Mouse (Mus musculus) left cerebral cortex, postnatal 4 days (tissue): ENCODE results near the gene Gm20388. TPM values are rescaled to one million over a fixed set of nuclear protein-coding genes. Genes with fewer than 3 reads are reported as not detected.

Source experiments
- DNase-seq: peaks from one replicate; pipeline ENCODE4 v3.0.0-alpha.2; 2022
- intact Hi-C: fragments of 180-260 bp; cut with DNase I; formaldehyde crosslinking; loops from one replicate; pipeline ENCODE4 v1.15.1; 2025
- total RNA-seq, 2 experiments: library from RNA; stranded (reverse); gene quantifications; 2 replicates each; pipeline ENCODE4 v1.2.3; 2021

The Gm20388 gene
- total RNA-seq, 2 experiments from 2014 or later, result 6.5 to 12.8 TPM

- no peak for DNase-seq
- intact Hi-C loops, result no loop called here
Observed at GRCm38 (mm10) chr8:122698254-122698768, 2787.7 kb downstream of the Gm20388 start.

- intact Hi-C loops, result no loop called here
- DNase-seq, result peak; percentile 47
Observed at GRCm38 (mm10) chr8:122699005-122699492, 2788.4 kb downstream of the Gm20388 start, which contains the start of gene Cbfa2t3. TSS of gene Cbfa2t3 (minus strand) at chr8:122699109.

GRCm38 (mm10) chr8:122700628-122701027, 2790.0 kb downstream of the Gm20388 start:
- intact Hi-C loops, result no loop called here
- DNase-seq, result no peak

- DNase-seq, result no peak
- intact Hi-C loops, result no loop called here
Observed at GRCm38 (mm10) chr8:122701441-122702185, 2791.0 kb downstream of the Gm20388 start.

GRCm38 (mm10) chr8:122702301-122702941, 2791.8 kb downstream of the Gm20388 start:
- intact Hi-C loops, result no loop called here
- no peak for DNase-seq

- DNase-seq, result no peak
- intact Hi-C loops, result no loop called here
Observed at GRCm38 (mm10) chr8:122702957-122703356, 2792.3 kb downstream of the Gm20388 start.

- intact Hi-C loops, result no loop called here
- no peak for DNase-seq
Observed at GRCm38 (mm10) chr8:122704612-122705011, 2794.0 kb downstream of the Gm20388 start.

- intact Hi-C loops, result no loop called here
- DNase-seq, result no peak
Observed at GRCm38 (mm10) chr8:122705901-122706561, 2795.4 kb downstream of the Gm20388 start.

GRCm38 (mm10) chr8:122707184-122707583, 2796.5 kb downstream of the Gm20388 start:
- intact Hi-C loops, result no loop called here
- no peak for DNase-seq

- intact Hi-C loops, result no loop called here
- peak; percentile 75 for DNase-seq
Observed at GRCm38 (mm10) chr8:122709340-122710111, 2798.9 kb downstream of the Gm20388 start.

- intact Hi-C loops, result no loop called here
- no peak for DNase-seq
Observed at GRCm38 (mm10) chr8:122711480-122711879, 2800.8 kb downstream of the Gm20388 start.

GRCm38 (mm10) chr8:122711891-122712365, 2801.3 kb downstream of the Gm20388 start:
- no peak for DNase-seq

GRCm38 (mm10) chr8:122712411-122713156, 2801.9 kb downstream of the Gm20388 start:
- peak; percentile 47 for DNase-seq
- intact Hi-C loops, result no loop called here

More at GRCm38 (mm10) chr8:122711891-122712365, 2801.3 kb downstream of the Gm20388 start:
- intact Hi-C loops, result no loop called here

GRCm38 (mm10) chr8:122713157-122713518, 2802.5 kb downstream of the Gm20388 start:
- intact Hi-C loops, result no loop called here
- DNase-seq, result no peak

GRCm38 (mm10) chr8:122716566-122716965, 2805.9 kb downstream of the Gm20388 start:
- intact Hi-C loops, result no loop called here

GRCm38 (mm10) chr8:122717869-122718509, 2807.3 kb downstream of the Gm20388 start:
- intact Hi-C loops, result no loop called here
- no peak for DNase-seq

More at GRCm38 (mm10) chr8:122716566-122716965, 2805.9 kb downstream of the Gm20388 start:
- peak; percentile 63 for DNase-seq

- no peak for DNase-seq
- intact Hi-C loops, result no loop called here
Observed at GRCm38 (mm10) chr8:122718711-122719499, 2808.3 kb downstream of the Gm20388 start.

- DNase-seq, result no peak
- intact Hi-C loops, result no loop called here
Observed at GRCm38 (mm10) chr8:122719500-122720065, 2808.9 kb downstream of the Gm20388 start.
